Mouse (Mus musculus) limb, embryonic 14.5 days (tissue): ENCODE data around the gene Lef1. TPM values are rescaled to one million over a fixed set of nuclear protein-coding genes. Genes with fewer than 3 reads are reported as not detected.

ENCODE experiments used
- ATAC-seq: fragments of 200-750 bp; cut with Nextera tagmentation; 2 replicates; pipeline ENCODE4 v1.8.0; 2017; ENCODE audit warnings: low read depth, moderate number of reproducible peaks, moderate TSS enrichment; ENCODE audit not compliant: low FRiP score
- DNase-seq: peaks from one replicate; pipeline ENCODE4 v3.0.0-alpha.2; 2015; ENCODE audit warnings: low spot score
- H3K27ac ChIP-seq: fragments of 300-500 bp; sonication (generic); replicated peaks from 2 replicates; pipeline ENCODE4 v1.5.1; 2014; ENCODE audit warnings: low read depth, mild to moderate bottlenecking, low read length, moderate library complexity, mixed read lengths
- H3K27me3 ChIP-seq: fragments of 300-500 bp; sonication (generic); 2 replicates; pipeline ENCODE4 v1.6.1; 2014; ENCODE audit warnings: low read length, mixed read lengths; ENCODE audit not compliant: control insufficient read depth, insufficient read depth
- H3K36me3 ChIP-seq: fragments of 300-500 bp; sonication (generic); 2 replicates; pipeline ENCODE4 v1.6.1; 2014; ENCODE audit warnings: mild to moderate bottlenecking, low read length, moderate library complexity, mixed read lengths; ENCODE audit not compliant: control insufficient read depth, insufficient read depth
- H3K4me1 ChIP-seq: fragments of 300-500 bp; sonication (generic); 2 replicates; pipeline ENCODE4 v1.6.1; 2014; ENCODE audit warnings: antibody characterized with exemption, low read length, mixed read lengths; ENCODE audit not compliant: control insufficient read depth, insufficient read depth
- H3K4me2 ChIP-seq: fragments of 300-500 bp; sonication (generic); replicated peaks from 2 replicates; pipeline ENCODE4 v1.6.1; 2014; ENCODE audit warnings: low read depth, mild to moderate bottlenecking, low read length, moderate library complexity; ENCODE audit not compliant: severe bottlenecking
- H3K4me3 ChIP-seq: fragments of 300-500 bp; sonication (generic); replicated peaks from 2 replicates; pipeline ENCODE4 v1.5.1; 2014; ENCODE audit warnings: low read length
- H3K9ac ChIP-seq: fragments of 300-500 bp; sonication (generic); 2 replicates; pipeline ENCODE4 v1.6.1; 2014; ENCODE audit warnings: mild to moderate bottlenecking, low read depth, low read length, moderate library complexity; ENCODE audit not compliant: severe bottlenecking
- H3K9me3 ChIP-seq: fragments of 300-500 bp; sonication (generic); 2 replicates; pipeline ENCODE4 v1.6.1; 2016; ENCODE audit warnings: low read length; ENCODE audit not compliant: control insufficient read depth
- POLR2A ChIP-seq: fragments of 200-500 bp; IDR thresholded peaks from 2 replicates; pipeline ENCODE4 v1.8.0; 2012; ENCODE audit warnings: inconsistent platforms, mild to moderate bottlenecking, moderate library complexity, borderline replicate concordance; ENCODE audit not compliant: insufficient read depth, insufficient read length; ENCODE audit errors: extremely low read depth
- WGBS: fragments of 180-500 bp; shearing (Covaris S2); extraction: QIAGEN DNeasy Blood & Tissue Kit; methylation state at CpG from one replicate; pipeline ENCODE4 v1.1.7; 2014; 5-methylcytosine and 5-hydroxymethylcytosine counted together
- polyA plus RNA-seq, 2 experiments: library from polyadenylated mRNA; depleted of rRNA in 1 of 2; stranded (reverse) in 1 of 2; unstranded in 1 of 2; fragments of >200 nt; fragmentation: Nextera tagmentation in 1 of 2; extraction: Ambion mirVana in 1 of 2; gene quantifications; 2 replicates each; pipeline versions ENCODE4 v1.2.1 to v1.2.3; 2012 to 2014

Gene Lef1
- polyA plus RNA-seq, 2 experiments: 30.8 to 39.9 TPM

- no peaks in the 10 kb centered on the region for H3K4me1 ChIP-seq
- H3K27ac ChIP-seq: no peak overlapping the region
- DNase-seq (no peak), ATAC-seq (no peak)
- no peak overlapping the region for H3K9ac ChIP-seq
- H3K4me3 ChIP-seq: no peak overlapping the region
- H3K9me3 ChIP-seq: no peaks in the 10 kb centered on the region
- no peaks in the 10 kb centered on the region for H3K27me3 ChIP-seq
- TF ChIP-seq POLR2A: no peak
- 30% methylated on average over 4 of the region's 4 CpGs for WGBS
- H3K4me2 ChIP-seq: no peak overlapping the region
- no peaks in the 10 kb centered on the region for H3K36me3 ChIP-seq
Measured at GRCm38 (mm10) chr3:131072661-131073060, 37.6 kb upstream of the Lef1 start.

- TF ChIP-seq POLR2A: no peak
- Histone ChIP-seq H3K4me2 (no peak overlapping the region), H3K27me3 (no peaks in the 10 kb centered on the region), H3K9me3 (no peaks in the 10 kb centered on the region), H3K27ac (no peak overlapping the region), H3K36me3 (no peaks in the 10 kb centered on the region), H3K4me3 (no peak overlapping the region), H3K9ac (no peak overlapping the region), H3K4me1 (no peaks in the 10 kb centered on the region)
- ATAC-seq (no peak), DNase-seq (no peak)
- WGBS: 68% methylated on average over 4 of the region's 4 CpGs
Measured at GRCm38 (mm10) chr3:131073946-131074345, 36.3 kb upstream of the Lef1 start.

DNA sequence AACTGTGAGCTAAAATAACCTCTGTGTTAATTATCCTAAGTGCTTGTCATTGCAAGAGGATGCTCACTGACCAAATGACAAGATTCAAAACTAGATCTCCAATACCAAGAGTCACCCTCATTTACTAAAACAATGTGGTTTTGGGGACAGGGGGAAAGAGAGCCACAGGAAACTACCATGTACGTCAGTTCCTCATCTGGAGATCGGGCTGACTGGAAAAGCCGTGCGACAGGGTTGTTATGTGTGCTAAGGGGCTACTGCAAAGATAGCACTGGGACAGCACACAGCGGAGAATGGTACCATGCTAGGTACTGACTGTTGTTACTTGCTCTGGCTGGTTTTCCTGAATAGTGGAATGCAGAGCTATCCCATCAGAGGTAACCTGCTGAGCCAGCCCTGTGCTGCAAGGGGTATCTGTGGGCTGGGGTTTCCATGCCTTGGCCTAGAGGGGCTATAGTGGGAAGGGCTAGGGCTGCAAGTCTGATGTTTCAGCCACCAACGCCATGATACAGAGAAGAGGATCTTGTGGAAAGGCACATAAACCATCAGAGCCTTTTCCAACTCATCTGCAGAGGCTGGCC, 32.1 kb upstream of the Lef1 start:
- Histone ChIP-seq H3K36me3 (no peaks in the 10 kb centered on the region), H3K27ac (no peak overlapping the region), H3K4me3 (no peak overlapping the region), H3K4me1 (no peaks in the 10 kb centered on the region), H3K9me3 (no peaks in the 10 kb centered on the region), H3K9ac (no peak overlapping the region), H3K27me3 (no peaks in the 10 kb centered on the region), H3K4me2 (no peak overlapping the region)
- no peak for TF ChIP-seq POLR2A
- 79% methylated on average over 6 of the region's 6 CpGs for WGBS
- DNase-seq (no peak), ATAC-seq (no peak)

- Histone ChIP-seq H3K27me3 (no peaks in the 10 kb centered on the region), H3K36me3 (no peaks in the 10 kb centered on the region), H3K4me1 (no peaks in the 10 kb centered on the region), H3K4me3 (no peak overlapping the region), H3K9ac (no peak overlapping the region), H3K27ac (no peak overlapping the region), H3K9me3 (no peaks in the 10 kb centered on the region), H3K4me2 (no peak overlapping the region)
- ATAC-seq (no peak), DNase-seq (no peak)
- 52% methylated on average over 5 of the region's 5 CpGs for WGBS
- TF ChIP-seq POLR2A: no peak
Measured at GRCm38 (mm10) chr3:131078719-131079118, 31.6 kb upstream of the Lef1 start.

- Histone ChIP-seq H3K4me2 (no peak overlapping the region), H3K4me1 (no peaks in the 10 kb centered on the region), H3K9ac (no peak overlapping the region), H3K27me3 (peaks cover 5% of the 10 kb centered on the region; the same call in 1 of the 2 replicates), H3K4me3 (no peak overlapping the region), H3K27ac (no peak overlapping the region), H3K9me3 (no peaks in the 10 kb centered on the region), H3K36me3 (no peaks in the 10 kb centered on the region)
- WGBS: 70% methylated on average over 6 of the region's 6 CpGs
- DNase-seq (no peak), ATAC-seq (no peak)
- TF ChIP-seq POLR2A: no peak
Measured at GRCm38 (mm10) chr3:131083722-131084121, 26.5 kb upstream of the Lef1 start.
